Mouse (Mus musculus): ENCODE results near the gene Pcnx3.

GRCm38 (mm10) chr19:5704801-5705571 lies 16.3 kb upstream of the Pcnx3 start:
- no peak for TF ChIP-seq POLR2A (IDR thresholded peaks at IDR 0.05; ENCODE audit: low read depth, low read length)
- TF ChIP-seq CTCF (conservative IDR thresholded peaks at IDR 0.05; ENCODE audit: insufficient read depth, insufficient read length, low read depth, low read length), result no peak

Measured in kidney, adult 2 months (tissue).